Mouse (Mus musculus): ENCODE measurements around the gene Slc39a3. TPM values are rescaled to one million over a fixed set of nuclear protein-coding genes. Genes with fewer than 3 reads are reported as not detected.

Gene Slc39a3
- polyA plus RNA-seq, 1 experiment from 2014 or later, result 21.6 TPM

Other genes with a start within 250 kb of the Slc39a3 start
- gene Sf3a2, start 239.2 kb downstream of the Slc39a3 start, polyA plus RNA-seq (2014; fragmentation: Nextera tagmentation; extraction: Ambion mirVana), result 116 and 119 TPM in 2 replicates
- 160 and 163 TPM in 2 replicates for gene Plekhj1, start 238.8 kb downstream of the Slc39a3 start, polyA plus RNA-seq (2014; fragmentation: Nextera tagmentation; extraction: Ambion mirVana)
- 0.15 and 0.16 TPM in 2 replicates for gene Amh, start 232.2 kb downstream of the Slc39a3 start, polyA plus RNA-seq (2014; fragmentation: Nextera tagmentation; extraction: Ambion mirVana)
- gene Jsrp1, start 223.9 kb downstream of the Slc39a3 start, polyA plus RNA-seq (2014; fragmentation: Nextera tagmentation; extraction: Ambion mirVana), result 0.47 and 0.59 TPM in 2 replicates
- gene Oaz1, start 210.8 kb downstream of the Slc39a3 start, polyA plus RNA-seq (2014; fragmentation: Nextera tagmentation; extraction: Ambion mirVana), result 1,775 and 1,994 TPM in 2 replicates
- gene Lingo3, start 193.4 kb downstream of the Slc39a3 start, polyA plus RNA-seq (2014; fragmentation: Nextera tagmentation; extraction: Ambion mirVana), result 1.2 and 2.1 TPM in 2 replicates
- 308 and 322 TPM in 2 replicates for gene Lsm7, start 182.2 kb downstream of the Slc39a3 start, polyA plus RNA-seq (2014; fragmentation: Nextera tagmentation; extraction: Ambion mirVana)
- 37.0 and 39.8 TPM in 2 replicates for gene Sppl2b, start 182.2 kb downstream of the Slc39a3 start, polyA plus RNA-seq (2014; fragmentation: Nextera tagmentation; extraction: Ambion mirVana)
- 0.08 and 0.12 TPM in 2 replicates for gene Tmprss9, start 165.6 kb downstream of the Slc39a3 start, polyA plus RNA-seq (2014; fragmentation: Nextera tagmentation; extraction: Ambion mirVana)
- gene Timm13, start 136.5 kb downstream of the Slc39a3 start, polyA plus RNA-seq (2014; fragmentation: Nextera tagmentation; extraction: Ambion mirVana), result 313 and 317 TPM in 2 replicates
- gene Lmnb2, start 119.2 kb downstream of the Slc39a3 start, polyA plus RNA-seq (2014; fragmentation: Nextera tagmentation; extraction: Ambion mirVana), result 29.8 and 30.9 TPM in 2 replicates
- gene Gadd45b, start 107.4 kb downstream of the Slc39a3 start, polyA plus RNA-seq (2014; fragmentation: Nextera tagmentation; extraction: Ambion mirVana), result 10.7 and 13.0 TPM in 2 replicates
- 8.0 and 9.2 TPM in 2 replicates for gene Gng7, start 22.5 kb downstream of the Slc39a3 start, polyA plus RNA-seq (2014; fragmentation: Nextera tagmentation; extraction: Ambion mirVana)
- gene Diras1, start 11.8 kb downstream of the Slc39a3 start, polyA plus RNA-seq (2014; fragmentation: Nextera tagmentation; extraction: Ambion mirVana), result 1.5 and 2.2 TPM in 2 replicates
- gene Sgta, start 22.8 kb upstream of the Slc39a3 start, polyA plus RNA-seq (2014; fragmentation: Nextera tagmentation; extraction: Ambion mirVana), result 259 and 265 TPM in 2 replicates
- 76.1 and 78.9 TPM in 2 replicates for gene Thop1, start 32.6 kb upstream of the Slc39a3 start, polyA plus RNA-seq (2014; fragmentation: Nextera tagmentation; extraction: Ambion mirVana)
- 0.33 and 0.49 TPM in 2 replicates for gene Creb3l3, start 61.4 kb upstream of the Slc39a3 start, polyA plus RNA-seq (2014; fragmentation: Nextera tagmentation; extraction: Ambion mirVana)
- gene Map2k2, start 68.5 kb upstream of the Slc39a3 start, polyA plus RNA-seq (2014; fragmentation: Nextera tagmentation; extraction: Ambion mirVana), result 212 and 232 TPM in 2 replicates
- 8.8 and 10.1 TPM in 2 replicates for gene Zbtb7a, start 97.8 kb upstream of the Slc39a3 start, polyA plus RNA-seq (2014; fragmentation: Nextera tagmentation; extraction: Ambion mirVana)
- 54.0 and 65.0 TPM in 2 replicates for gene Pias4, start 130.5 kb upstream of the Slc39a3 start, polyA plus RNA-seq (2014; fragmentation: Nextera tagmentation; extraction: Ambion mirVana)
- gene Eef2, start 139.2 kb upstream of the Slc39a3 start, polyA plus RNA-seq (2014; fragmentation: Nextera tagmentation; extraction: Ambion mirVana), result 467 and 501 TPM in 2 replicates
- gene Dapk3, start 145.6 kb upstream of the Slc39a3 start, polyA plus RNA-seq (2014; fragmentation: Nextera tagmentation; extraction: Ambion mirVana), result 54.8 and 59.3 TPM in 2 replicates
- gene 4930442H23Rik, start 146.4 kb upstream of the Slc39a3 start, polyA plus RNA-seq (2014; fragmentation: Nextera tagmentation; extraction: Ambion mirVana), result not detected in 2 replicates
- not detected in 2 replicates for gene Nmrk2, start 164.6 kb upstream of the Slc39a3 start, polyA plus RNA-seq (2014; fragmentation: Nextera tagmentation; extraction: Ambion mirVana)
- gene Atcay, start 193.4 kb upstream of the Slc39a3 start, polyA plus RNA-seq (2014; fragmentation: Nextera tagmentation; extraction: Ambion mirVana), result 20.9 and 23.2 TPM in 2 replicates
- 5.3 and 6.4 TPM in 2 replicates for gene Zfr2, start 195.7 kb upstream of the Slc39a3 start, polyA plus RNA-seq (2014; fragmentation: Nextera tagmentation; extraction: Ambion mirVana)
- 2.6 and 4.0 TPM in 2 replicates for gene Matk, start 215.5 kb upstream of the Slc39a3 start, polyA plus RNA-seq (2014; fragmentation: Nextera tagmentation; extraction: Ambion mirVana)
- gene Mrpl54, start 229.5 kb upstream of the Slc39a3 start, polyA plus RNA-seq (2014; fragmentation: Nextera tagmentation; extraction: Ambion mirVana), result 147 and 154 TPM in 2 replicates
- gene Apba3, start 229.5 kb upstream of the Slc39a3 start, polyA plus RNA-seq (2014; fragmentation: Nextera tagmentation; extraction: Ambion mirVana), result 36.2 and 42.0 TPM in 2 replicates